Mouse (Mus musculus) lung, adult 2 months (tissue): ENCODE results near the gene Rarres1. TPM values are rescaled to one million over a fixed set of nuclear protein-coding genes. Genes with fewer than 3 reads are reported as not detected.
A peak's percentile ranks its signal among the peaks of the same experiment; 100 is the strongest.

ENCODE experiments used
- DNase-seq: peaks from one replicate; pipeline ENCODE4 v3.0.0; 2022
- H3K4me1 ChIP-seq: fragments of 200-500 bp; 2 replicates; pipeline ENCODE4 v1.6.1; 2011; ENCODE audit warnings: low read length; ENCODE audit not compliant: control insufficient read depth, insufficient read depth
- H3K4me3 ChIP-seq: fragments of 200-500 bp; replicated peaks from 2 replicates; pipeline ENCODE3; 2011; ENCODE audit warnings: low read depth, mild to moderate bottlenecking, control low read depth, low read length; ENCODE audit errors: extremely low read depth
- CTCF ChIP-seq: fragments of 200-500 bp; IDR thresholded peaks from 2 replicates; pipeline ENCODE4 v1.5.1; 2011; ENCODE audit warnings: mild to moderate bottlenecking, low read length, control low read depth; ENCODE audit not compliant: insufficient read depth
- POLR2A ChIP-seq: fragments of 200-500 bp; IDR thresholded peaks from 2 replicates; pipeline ENCODE4 v1.6.1; 2011; ENCODE audit warnings: low read depth, mild to moderate bottlenecking, control low read depth, low read length, borderline replicate concordance; ENCODE audit errors: extremely low read depth
- WGBS: fragments of 180-500 bp; shearing (Covaris S2); methylation state at CpG from one replicate; pipeline ENCODE4 v1.1.7; 2018; 5-methylcytosine and 5-hydroxymethylcytosine counted together
- polyA plus RNA-seq: library from polyadenylated mRNA; depleted of rRNA; stranded (reverse); fragments of >200 nt; gene quantifications from 2 replicates; pipeline ENCODE4 v1.2.3, GENCODE M21; 2012

The Rarres1 gene
- polyA plus RNA-seq, 1 experiment, result 1.1 TPM

DNA sequence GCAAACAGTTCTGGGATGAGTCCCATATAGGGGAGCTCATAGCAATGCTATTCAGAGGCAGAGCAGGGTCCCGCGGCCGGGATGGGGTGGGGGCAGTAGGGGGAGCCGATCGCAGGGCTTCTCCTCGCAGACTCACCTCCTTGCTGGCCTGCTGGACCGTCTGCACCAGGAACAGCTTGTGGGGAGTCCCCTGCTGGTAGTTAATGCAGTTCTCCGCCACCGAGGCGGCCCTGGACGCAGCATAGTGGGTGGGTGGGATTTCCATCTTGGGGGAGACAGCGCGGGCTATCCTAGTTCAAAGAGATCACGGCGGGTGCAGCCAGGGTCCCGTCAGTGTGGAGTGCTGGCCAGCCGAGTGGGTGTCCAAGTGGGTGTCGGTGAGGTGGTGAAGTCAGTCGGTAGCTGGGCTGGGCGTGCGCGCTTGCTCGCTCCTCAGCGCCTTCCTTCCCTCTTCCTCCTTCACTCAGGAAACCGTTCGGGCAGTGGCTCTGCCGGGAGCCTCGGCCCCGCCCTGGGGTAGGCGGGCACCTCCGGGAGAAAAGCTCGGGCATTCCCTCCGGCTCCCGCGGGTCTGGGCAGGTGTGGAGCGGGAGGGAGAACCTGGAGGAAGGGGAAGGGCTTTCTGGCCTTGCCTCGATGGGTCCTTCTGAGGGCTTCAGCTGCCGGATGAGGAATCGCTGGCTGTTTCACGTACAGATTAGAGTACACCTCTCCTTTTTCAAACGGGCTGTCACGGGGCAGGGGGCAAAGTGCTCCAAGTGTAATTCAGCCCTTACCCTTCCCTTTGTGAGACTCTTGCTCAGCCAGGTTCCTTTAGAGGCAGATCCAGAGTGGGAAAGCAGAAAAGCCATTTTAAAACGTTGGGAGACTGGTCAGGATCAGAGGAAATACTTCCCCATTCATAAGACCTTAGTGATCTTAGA is 51.6 kb downstream of the Rarres1 start, which contains the start of gene Lxn:
Lxn (minus strand) TSS at position 477 of the 923 bp plus-strand sequence.
- 0 out of 2 replicates have a peak, but pooled peaks have one; percentile 18 for TF ChIP-seq CTCF
- TF ChIP-seq POLR2A, result peak; percentile 74; the same call in 1 of the 2 replicates
- DNase-seq, result peak; percentile 77
- Histone ChIP-seq H3K4me3 (peak within 1 kb of the TSS; percentile 99), H3K4me1 (peaks cover 5% of the 10 kb centered on the region; the same call in 1 of the 2 replicates)
- WGBS, result under 1% methylated on average over 43 of the region's 43 CpGs

GRCm38 (mm10) chr3:67463001-67463400 is 52.3 kb downstream of the Rarres1 start:
- 2% methylated on average over 12 of the region's 12 CpGs for WGBS

GRCm38 (mm10) chr3:67462578-67462977 is 52.7 kb downstream of the Rarres1 start:
- DNase-seq, result no peak
- TF ChIP-seq CTCF (no peak), POLR2A (no peak)
- H3K4me3 ChIP-seq, result peak overlapping the region; percentile 99
- peaks cover 5% of the 10 kb centered on the region; the same call in 1 of the 2 replicates for H3K4me1 ChIP-seq
- 19% methylated on average over 10 of the region's 10 CpGs for WGBS

More at GRCm38 (mm10) chr3:67463001-67463400, 52.3 kb downstream of the Rarres1 start:
- Histone ChIP-seq H3K4me1 (peaks cover 5% of the 10 kb centered on the region; the same call in 1 of the 2 replicates), H3K4me3 (peak overlapping the region; percentile 99)
- DNase-seq, result no peak
- TF ChIP-seq CTCF, result no peak
- TF ChIP-seq POLR2A, result no peak

- Histone ChIP-seq H3K4me3 (no peak overlapping the region), H3K4me1 (peaks cover 5% of the 10 kb centered on the region; the same call in 1 of the 2 replicates)
- 72% methylated on average over 7 of the region's 7 CpGs for WGBS
- no peak for TF ChIP-seq POLR2A
- TF ChIP-seq CTCF, result no peak
- no peak for DNase-seq
Measured at GRCm38 (mm10) chr3:67462015-67462414, 53.3 kb downstream of the Rarres1 start.

- 88% methylated on average over 3 of the region's 3 CpGs for WGBS
- Histone ChIP-seq H3K4me1 (peaks cover 5% of the 10 kb centered on the region; the same call in 1 of the 2 replicates), H3K4me3 (no peak overlapping the region)
- no peak for TF ChIP-seq POLR2A
- no peak for TF ChIP-seq CTCF
- DNase-seq, result no peak
Measured at GRCm38 (mm10) chr3:67459881-67460280, 55.4 kb downstream of the Rarres1 start.

GRCm38 (mm10) chr3:67450601-67451210 is 64.6 kb downstream of the Rarres1 start:
- H3K4me1 ChIP-seq, result peaks cover 3% of the 10 kb centered on the region
- no peak for DNase-seq
- 48% methylated on average over 5 of the region's 5 CpGs for WGBS
- TF ChIP-seq CTCF, result no peak
- no peak for TF ChIP-seq POLR2A
- H3K4me3 ChIP-seq, result no peak overlapping the region

DNA sequence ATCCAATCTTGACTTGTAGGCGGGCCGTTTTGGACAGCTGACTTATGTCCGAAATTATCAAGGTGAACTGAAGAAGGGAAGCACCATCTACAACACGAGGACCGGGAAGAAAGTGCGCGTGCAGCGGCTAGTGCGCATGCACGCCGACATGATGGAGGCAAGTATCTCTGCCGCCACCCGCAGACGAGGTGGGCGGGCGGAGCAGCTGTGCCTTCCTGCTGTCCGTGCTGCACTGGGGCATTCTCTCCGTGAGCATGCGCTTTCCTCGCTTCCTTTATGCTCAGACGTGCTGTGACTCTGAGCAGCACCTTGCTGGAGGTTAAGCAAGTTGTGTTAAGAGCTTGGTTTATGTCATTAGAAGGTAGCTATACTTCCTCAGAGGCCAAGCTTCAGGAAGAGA is 65.7 kb downstream of the Rarres1 start:
- TF ChIP-seq POLR2A (peak; percentile 66; the same call in 1 of the 2 replicates), CTCF (no peak)
- Histone ChIP-seq H3K4me1 (peaks cover 3% of the 10 kb centered on the region), H3K4me3 (peak overlapping the region; percentile 43)
- WGBS, result 65% methylated on average over 21 of the region's 21 CpGs
- DNase-seq, result no peak

- TF ChIP-seq POLR2A (no peak), CTCF (peak; percentile 39)
Measured at GRCm38 (mm10) chr3:67447143-67447542, 68.2 kb downstream of the Rarres1 start.

DNA sequence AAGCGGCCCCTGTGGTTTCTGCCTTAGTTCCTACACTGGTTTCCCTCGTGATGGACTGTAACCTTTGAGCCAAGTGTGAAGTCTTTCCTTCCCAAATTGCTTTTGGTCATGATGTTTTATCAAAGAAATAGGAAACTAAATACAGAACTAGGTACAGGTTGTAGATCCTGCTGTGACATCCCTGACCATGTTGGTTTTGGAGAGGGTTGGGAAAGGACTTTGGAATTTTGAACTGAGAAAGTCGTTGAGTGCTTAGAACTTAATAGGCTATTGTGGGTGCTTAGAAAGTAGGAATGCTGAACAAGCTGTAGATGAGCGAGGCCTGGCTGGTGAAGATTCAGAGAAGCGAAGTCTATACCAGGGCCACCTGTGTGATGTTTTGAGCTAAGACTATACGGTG is 81.3 kb downstream of the Rarres1 start:
- TF ChIP-seq CTCF (no peak), POLR2A (no peak)
- no peak overlapping the region for H3K4me3 ChIP-seq
- no peak for DNase-seq
- 92% methylated on average over 6 of the region's 6 CpGs for WGBS
- peaks cover 4% of the 10 kb centered on the region; the same call in 1 of the 2 replicates for H3K4me1 ChIP-seq

More at GRCm38 (mm10) chr3:67447143-67447542, 68.2 kb downstream of the Rarres1 start:
- no peak for DNase-seq
- H3K4me3 ChIP-seq, result no peak overlapping the region
- WGBS, result 96% methylated on average over 2 of the region's 2 CpGs
- peaks cover 3% of the 10 kb centered on the region for H3K4me1 ChIP-seq

DNA sequence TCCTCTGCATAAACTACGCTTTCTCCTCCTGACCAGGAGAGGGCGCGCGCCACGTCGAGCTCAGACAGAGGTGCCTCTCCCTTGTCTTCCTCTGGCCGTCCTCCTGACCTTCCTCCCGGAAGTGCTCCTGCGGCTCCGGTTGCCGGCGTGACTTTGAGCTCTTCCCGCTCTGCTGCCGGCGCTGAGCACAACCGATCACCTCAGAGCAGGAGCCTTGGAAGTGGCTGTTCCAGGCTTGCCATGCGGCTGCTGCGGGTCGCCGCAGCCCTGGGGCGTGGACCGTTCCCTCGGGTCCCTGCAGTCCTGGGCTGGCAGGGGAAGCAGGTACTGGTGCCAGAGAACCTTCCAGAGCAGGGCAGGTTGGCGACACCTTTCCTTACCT is 85.3 kb downstream of the Rarres1 start, which contains the start of gene Gfm1:
Gfm1 (plus strand) TSS at position 98 of the 382 bp plus-strand sequence.
- WGBS, result under 1% methylated on average over 24 of the region's 24 CpGs
- peak; percentile 85 for DNase-seq
- H3K4me3 ChIP-seq, result peak within 1 kb of the TSS; percentile 90
- TF ChIP-seq POLR2A (peak; percentile 63; the same call in 1 of the 2 replicates), CTCF (peak; percentile 86)
- H3K4me1 ChIP-seq, result peaks cover 4% of the 10 kb centered on the region; the same call in 1 of the 2 replicates
